Mouse (Mus musculus) right cerebral cortex, postnatal 4 days (tissue): ENCODE measurements around the gene Plekhh3.

Source experiments
- DNase-seq: peaks from one replicate; pipeline ENCODE4 v3.0.0-alpha.2; 2022

Gene Plekhh3

GRCm38 (mm10) chr11:101119761-101120544 lies 51.2 kb downstream of the Plekhh3 start, which contains the start of the genes Retreg3 and Tubg1:
Gene Retreg3, minus strand, starts transcription at chr11:101119893.
Gene Tubg1, plus strand, starts transcription at chr11:101119938.
- DNase-seq = peak; percentile 100

- DNase-seq = peak; percentile 12
Measured at GRCm38 (mm10) chr11:101119131-101119760, 51.9 kb downstream of the Plekhh3 start.

- DNase-seq = no peak
Measured at GRCm38 (mm10) chr11:101118105-101118504, 53.0 kb downstream of the Plekhh3 start.

GRCm38 (mm10) chr11:101115564-101115963 lies 55.6 kb downstream of the Plekhh3 start:
- no peak for DNase-seq
